Mouse (Mus musculus) telencephalon, adult 2 months (tissue): ENCODE measurements at regions not wholly inside any gene's neighbourhood (a gene's known extent, or its start where the extent isn't known, plus 50 kb on each side); places are given as distances from the start of the nearest gene placed in this dataset.
A peak's percentile ranks its signal among the peaks of the same experiment; 100 is the strongest.
"Not testable (repeated sequence)": the region's sequence is repeated elsewhere in the genome, so short reads cannot be mapped to it uniquely, and the experiment has no call there.

Source experiments
- DNase-seq: peaks from one replicate; pipeline ENCODE4 v3.0.0-alpha.2; 2011; ENCODE audit warnings: low read depth, low spot score

GRCm38 (mm10) chr1:102062268-102062667 is 2289.7 kb downstream of the Cntnap5b start:
- DNase-seq = no peak

- peak; percentile 34 for DNase-seq
Measured at GRCm38 (mm10) chr1:102105658-102106057, 2333.1 kb downstream of the Cntnap5b start.

GRCm38 (mm10) chr1:102139021-102139420 is 2366.5 kb downstream of the Cntnap5b start:
- DNase-seq = peak; percentile 64

GRCm38 (mm10) chr1:102146368-102146767 is 2373.8 kb downstream of the Cntnap5b start:
- peak; percentile 29 for DNase-seq

- DNase-seq = no peak
Measured at GRCm38 (mm10) chr1:102166649-102167048, 2394.1 kb downstream of the Cntnap5b start.

GRCm38 (mm10) chr1:102170566-102171286 is 2398.2 kb downstream of the Cntnap5b start:
- no peak for DNase-seq

GRCm38 (mm10) chr1:102185925-102186324 is 2413.4 kb downstream of the Cntnap5b start:
- no peak for DNase-seq

GRCm38 (mm10) chr1:102235473-102235872 is 2462.9 kb downstream of the Cntnap5b start:
- DNase-seq = peak; percentile 27

GRCm38 (mm10) chr1:102263126-102263860 is 2490.7 kb downstream of the Cntnap5b start:
- DNase-seq = not testable (repeated sequence)

GRCm38 (mm10) chr1:102264457-102264856 is 2491.9 kb downstream of the Cntnap5b start:
- DNase-seq = not testable (repeated sequence)

- DNase-seq = no peak
Measured at GRCm38 (mm10) chr1:102274456-102274855, 2493.9 kb upstream of the Cdh20 start.

- DNase-seq = no peak
Measured at GRCm38 (mm10) chr1:102288288-102288687, 2480.0 kb upstream of the Cdh20 start.

- DNase-seq = no peak
Measured at GRCm38 (mm10) chr1:102303526-102303925, 2464.8 kb upstream of the Cdh20 start.

- DNase-seq = peak; percentile 49
Measured at GRCm38 (mm10) chr1:102353136-102353535, 2415.2 kb upstream of the Cdh20 start.

- DNase-seq = not testable (repeated sequence)
Measured at GRCm38 (mm10) chr1:102357911-102358310, 2410.4 kb upstream of the Cdh20 start.

GRCm38 (mm10) chr1:102378613-102379012 is 2389.7 kb upstream of the Cdh20 start:
- no peak for DNase-seq
